Mouse (Mus musculus): ENCODE measurements around the gene Cox6b1. TPM values are rescaled to one million over a fixed set of nuclear protein-coding genes. Genes with fewer than 3 reads are reported as not detected.

Gene Cox6b1
- polyA plus RNA-seq (2012; ENCODE audit: low replicate concordance), result 31.5 and 104 TPM in 2 replicates

DNA sequence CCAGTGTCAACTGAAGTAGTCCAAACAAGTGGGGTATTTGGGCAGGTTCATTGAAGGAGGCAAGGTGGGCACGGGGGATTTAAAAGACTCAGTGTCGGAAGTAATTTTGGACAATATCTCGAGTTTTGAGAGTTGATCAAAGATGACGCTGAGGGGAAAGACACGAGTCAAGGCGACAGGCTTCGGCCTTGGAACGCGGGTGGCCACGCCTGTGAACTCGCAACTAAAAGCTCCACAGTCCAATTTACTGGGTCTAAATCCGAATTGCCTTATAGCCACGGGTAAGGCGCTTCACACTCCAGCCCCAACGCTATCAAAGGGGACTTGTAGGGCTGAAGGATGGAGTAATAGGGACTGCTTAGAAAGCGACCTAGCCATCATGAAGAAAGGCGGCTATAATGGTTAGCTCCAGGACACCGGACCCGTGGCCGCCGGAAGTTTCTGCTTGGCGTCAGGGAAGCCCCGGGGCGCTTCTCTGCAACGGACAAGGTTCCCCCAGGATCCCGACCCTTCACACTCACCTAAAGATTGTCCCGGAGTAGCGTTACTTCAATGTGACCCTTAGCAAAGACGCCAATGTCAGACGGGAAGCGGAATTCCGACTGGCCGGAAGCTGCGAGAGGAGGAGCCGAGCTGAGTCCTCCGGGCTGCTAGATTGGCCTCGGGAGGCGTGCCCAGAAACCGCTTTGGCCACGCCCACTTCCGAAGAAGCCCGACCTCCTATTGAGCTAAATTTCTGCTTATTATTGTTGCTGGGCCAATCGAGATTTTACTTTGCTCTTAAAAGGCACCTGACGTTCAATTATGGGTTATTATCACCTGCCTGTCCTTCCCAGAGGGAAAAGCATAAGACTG is at the start of gene Cox6b1:
Cox6b1 (minus strand) TSS at position 622 of the 855 bp plus-strand sequence.

DNA sequence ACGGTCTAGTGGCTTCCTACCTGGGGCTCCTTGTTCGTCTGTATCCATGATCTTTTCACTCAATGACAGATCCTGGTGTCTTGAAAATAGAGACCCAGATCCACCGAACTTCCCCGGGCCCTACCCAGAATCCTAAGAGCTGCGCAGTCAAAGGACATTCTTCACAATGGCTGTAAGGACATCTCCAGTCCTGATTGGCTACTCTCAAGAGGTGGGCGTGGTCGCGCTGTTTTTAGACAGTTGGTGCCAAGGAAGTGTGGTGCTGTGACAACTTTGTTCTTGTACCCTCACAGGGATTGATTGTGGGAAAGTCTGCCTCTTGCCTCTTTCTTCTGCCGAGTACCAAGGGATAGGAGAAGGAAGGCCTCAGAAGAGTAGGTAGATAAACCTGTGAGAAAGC is 45.5 kb upstream of the Cox6b1 start, which contains the start of gene Pmis2:
Pmis2 (minus strand) TSS at position 126 of the 400 bp plus-strand sequence.

DNA sequence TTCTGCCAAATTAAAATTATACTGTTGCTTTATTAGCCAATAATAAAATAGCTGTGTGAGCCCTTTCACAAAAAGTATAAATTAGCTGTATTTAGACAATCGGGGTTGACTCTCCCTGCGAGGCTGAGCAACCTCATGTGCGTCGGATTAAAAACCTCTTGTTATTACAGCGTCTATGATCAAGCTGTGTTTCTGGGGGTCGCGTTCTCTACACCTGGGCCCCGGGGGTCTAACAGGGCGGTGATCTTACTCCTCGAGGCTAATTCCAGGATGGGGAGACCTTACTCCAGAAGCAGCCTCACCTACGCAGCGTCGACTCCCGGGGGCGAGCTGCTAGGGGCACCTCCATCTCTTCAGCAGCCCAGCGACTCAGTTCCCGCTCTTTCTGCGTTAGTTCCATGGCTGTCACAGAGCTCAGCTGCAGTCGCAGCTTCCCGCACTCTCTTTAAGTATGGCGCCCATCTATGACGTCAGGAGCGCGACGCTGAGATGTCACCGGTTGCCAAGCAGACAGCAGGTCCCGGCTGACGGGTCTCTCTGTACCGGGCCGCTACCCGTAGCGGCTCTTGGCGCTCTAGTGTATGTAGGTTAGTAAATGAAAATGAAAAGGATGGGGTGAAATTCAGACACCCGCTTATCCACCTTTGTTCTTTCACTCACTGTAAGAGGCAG is 38.7 kb upstream of the Cox6b1 start, which contains the start of gene Haus5:
Haus5 (minus strand) TSS at position 466 of the 672 bp plus-strand sequence.

DNA sequence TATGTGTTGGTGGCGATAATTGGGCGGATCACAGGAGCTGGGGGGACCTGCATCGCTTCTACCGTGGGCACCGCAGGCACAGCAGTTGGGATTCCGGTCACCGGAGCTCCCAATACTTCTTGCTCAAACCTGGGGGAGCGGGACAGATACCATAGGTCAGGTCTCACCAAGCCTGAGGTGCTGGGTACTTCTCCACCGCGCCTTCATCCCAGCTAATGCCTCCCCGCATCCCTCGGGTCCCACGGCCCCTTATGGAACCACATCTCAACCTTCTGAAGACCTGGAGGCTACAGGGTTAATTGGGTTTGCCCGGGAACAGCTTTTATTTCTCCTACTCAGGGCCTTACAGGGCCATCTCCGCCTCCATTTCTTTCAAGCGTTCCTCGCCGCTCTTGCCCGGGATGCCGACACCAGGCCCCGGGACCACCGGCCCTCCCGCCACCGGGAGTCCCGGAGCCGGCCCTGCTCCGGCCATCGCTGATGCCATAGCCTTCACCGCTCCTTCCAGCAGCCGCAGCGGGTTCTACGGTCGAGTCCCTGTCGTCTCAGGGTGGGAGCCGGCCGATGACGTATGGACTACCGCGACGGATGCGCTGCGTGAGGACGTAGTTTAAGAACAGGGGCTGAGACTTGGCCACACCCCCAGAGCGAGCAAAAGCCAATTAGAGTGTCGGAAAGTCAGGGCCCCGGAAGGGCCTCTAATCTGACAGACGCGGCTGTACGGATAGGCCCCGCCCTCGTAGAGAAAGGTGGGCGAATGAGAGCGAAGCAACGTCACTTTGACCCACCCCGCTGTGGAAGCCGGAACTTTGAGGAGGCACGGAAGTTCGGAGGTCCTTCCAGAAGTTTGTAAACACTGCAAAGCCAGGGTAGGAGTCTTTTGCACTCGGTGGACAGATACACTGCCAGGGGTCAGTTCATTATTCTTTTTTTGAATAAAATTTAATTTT is 23.9 kb upstream of the Cox6b1 start, which contains the start of gene Rbm42:
Rbm42 (minus strand) TSS at position 727 of the 950 bp plus-strand sequence.

DNA sequence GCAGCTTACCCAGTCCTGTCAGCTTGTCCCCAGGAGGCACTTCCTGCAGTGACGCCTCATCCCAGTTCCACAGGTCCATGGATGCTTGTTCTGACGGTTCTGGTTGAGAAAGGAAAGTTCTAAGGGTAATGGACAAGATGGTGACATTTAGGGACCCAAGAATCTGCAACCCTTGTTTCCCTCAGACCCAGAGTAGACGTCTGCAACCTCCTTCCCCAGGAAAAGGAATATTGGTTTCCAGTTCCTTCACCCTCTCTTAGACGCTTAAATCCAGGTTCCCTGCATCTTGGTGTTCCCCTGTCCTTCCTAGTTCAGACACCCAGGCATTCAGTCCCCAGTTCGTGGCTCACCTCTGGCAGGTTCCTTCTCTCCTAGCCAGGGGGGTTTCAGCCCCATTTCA is 9.8 kb upstream of the Cox6b1 start, which contains the start of gene Etv2:
Etv2 (minus strand) TSS at position 101 of the 400 bp plus-strand sequence.

DNA sequence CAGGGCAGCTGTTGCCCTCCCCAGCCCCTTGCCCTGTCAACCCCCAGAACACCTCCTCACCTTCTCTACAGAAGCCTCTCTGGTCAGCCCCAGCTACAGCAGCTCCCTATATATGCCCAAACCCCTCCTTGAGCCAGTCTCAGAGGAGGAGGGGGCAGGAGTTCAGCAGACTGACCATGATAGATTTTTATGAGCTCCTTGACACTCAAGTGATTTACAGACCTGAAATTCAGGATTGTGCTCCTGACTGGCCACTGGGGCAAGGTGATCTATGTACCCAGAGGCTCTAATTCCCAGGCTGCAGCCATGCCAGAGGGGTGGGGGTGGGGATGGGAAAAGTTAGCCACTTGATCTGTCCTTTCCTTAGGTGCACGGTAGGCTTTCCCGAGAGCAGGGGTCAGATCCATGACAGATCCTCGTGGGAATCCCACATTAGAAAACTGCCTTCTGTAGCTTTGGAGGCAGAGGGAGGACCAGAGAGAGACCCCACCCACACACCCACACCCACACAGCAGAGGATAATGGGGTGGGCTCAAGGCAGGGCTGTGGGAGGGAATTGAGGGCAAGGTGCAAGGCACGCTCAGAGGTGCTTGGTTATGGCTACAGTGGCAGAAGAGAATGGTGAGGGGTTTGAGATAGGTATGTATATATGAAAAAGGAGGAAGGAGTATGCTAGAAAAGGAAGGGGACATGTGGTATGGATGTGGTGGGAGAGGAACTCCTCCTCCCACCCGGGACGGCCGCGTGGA is 13.1 kb downstream of the Cox6b1 start, which contains the start of gene Upk1a:
Upk1a (minus strand) TSS at position 194 of the 749 bp plus-strand sequence.

DNA sequence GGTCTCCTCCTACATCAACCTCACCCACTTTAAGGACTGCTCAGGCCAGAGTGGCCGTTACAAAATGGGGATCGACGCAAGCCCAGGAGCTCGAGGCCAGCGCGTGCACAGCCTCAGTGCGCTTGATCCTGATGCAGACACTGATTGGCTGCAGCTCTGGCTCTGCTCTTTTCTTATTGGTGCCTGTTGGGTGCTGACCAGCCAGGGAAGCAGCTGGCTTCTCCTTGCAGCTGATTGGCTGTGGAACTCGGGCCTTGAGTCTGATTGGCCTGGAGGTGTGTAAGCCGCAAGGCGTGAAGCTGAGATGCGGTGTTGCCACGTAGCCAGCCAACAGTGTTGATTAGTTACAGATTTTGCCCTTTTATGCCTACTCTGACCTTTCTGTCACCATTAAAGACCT is 27.2 kb downstream of the Cox6b1 start, which contains the start of gene Zbtb32:
Zbtb32 (minus strand) TSS at position 124 of the 400 bp plus-strand sequence.

DNA sequence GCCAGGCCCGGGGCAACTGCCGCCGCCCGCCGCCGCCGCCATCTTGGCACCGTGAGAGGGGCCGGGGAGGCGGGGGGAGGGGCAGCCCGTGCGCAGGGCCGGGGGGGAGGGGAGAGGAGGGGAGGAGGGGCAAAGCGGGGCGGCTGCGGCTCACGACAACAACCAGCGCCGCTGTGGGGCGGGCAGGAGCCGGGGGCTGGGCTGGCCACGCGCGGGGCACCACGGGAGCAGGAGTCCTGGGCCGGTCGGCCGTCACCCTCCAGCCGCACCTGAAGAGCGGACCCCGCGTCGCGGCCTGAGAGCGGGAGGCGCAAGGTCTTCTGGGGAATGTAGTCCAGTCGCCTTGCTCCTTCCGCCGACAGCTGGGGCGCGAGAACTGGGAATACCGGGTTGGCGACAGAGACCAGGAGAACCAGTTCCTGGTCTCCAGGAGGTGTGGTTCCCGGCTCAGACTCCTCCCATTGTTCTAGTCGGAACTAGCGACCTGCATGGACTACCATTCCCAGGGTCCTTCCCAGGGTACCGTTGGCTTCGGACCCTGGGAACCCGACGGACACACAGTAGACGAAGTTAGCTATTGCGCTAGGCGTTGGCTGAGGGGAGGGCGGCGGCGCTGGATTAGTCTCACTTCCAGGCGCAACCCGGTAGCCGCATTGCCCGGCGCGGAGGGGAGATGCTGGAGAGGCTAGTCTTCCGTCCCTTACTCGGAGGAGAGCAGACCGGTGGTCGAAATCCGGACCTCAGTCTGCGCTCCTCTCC is 37.1 kb downstream of the Cox6b1 start, which contains the start of gene Kmt2b:
Kmt2b (minus strand) TSS at position 51 of the 759 bp plus-strand sequence.

Other genes starting within 250 kb of the Cox6b1 start
- 103 and 543 TPM in 2 replicates for gene Tyrobp, start 212.4 kb downstream of the Cox6b1 start, polyA plus RNA-seq (2012; ENCODE audit: low replicate concordance)
- gene Hcst, start 206.3 kb downstream of the Cox6b1 start, polyA plus RNA-seq (2012; ENCODE audit: low replicate concordance), result 15.4 and 73.3 TPM in 2 replicates
- 57.5 and 91.8 TPM in 2 replicates for gene Nfkbid, start 204.4 kb downstream of the Cox6b1 start, polyA plus RNA-seq (2012; ENCODE audit: low replicate concordance)
- 2.4 and 4.5 TPM in 2 replicates for gene Aplp1, start 180.6 kb downstream of the Cox6b1 start, polyA plus RNA-seq (2012; ENCODE audit: low replicate concordance)
- gene Kirrel2, start 168.5 kb downstream of the Cox6b1 start, polyA plus RNA-seq (2012; ENCODE audit: low replicate concordance), result 0.18 TPM in 1 of 2 replicates, not detected in the other
- gene Nphs1, start 167.8 kb downstream of the Cox6b1 start, polyA plus RNA-seq (2012; ENCODE audit: low replicate concordance), result not detected in 2 replicates
- gene Prodh2, start 132.5 kb downstream of the Cox6b1 start, polyA plus RNA-seq (2012; ENCODE audit: low replicate concordance), result not detected in 2 replicates
- 24.7 and 45.7 TPM in 2 replicates for gene Arhgap33, start 91.1 kb downstream of the Cox6b1 start, polyA plus RNA-seq (2012; ENCODE audit: low replicate concordance)
- 6.3 and 7.9 TPM in 2 replicates for gene Hspb6, start 74.0 kb downstream of the Cox6b1 start, polyA plus RNA-seq (2012; ENCODE audit: low replicate concordance)
- 15.7 and 16.7 TPM in 2 replicates for gene Proser3, start 73.9 kb downstream of the Cox6b1 start, polyA plus RNA-seq (2012; ENCODE audit: low replicate concordance)
- gene Lin37, start 66.3 kb downstream of the Cox6b1 start, polyA plus RNA-seq (2012; ENCODE audit: low replicate concordance), result 80.4 and 94.2 TPM in 2 replicates
- gene U2af1l4, start 62.9 kb downstream of the Cox6b1 start, polyA plus RNA-seq (2012; ENCODE audit: low replicate concordance), result 29.9 and 73.5 TPM in 2 replicates
- gene Gm49396, start 62.8 kb downstream of the Cox6b1 start, polyA plus RNA-seq (2012; ENCODE audit: low replicate concordance), result 4.2 and 4.6 TPM in 2 replicates
- gene Psenen, start 62.5 kb downstream of the Cox6b1 start, polyA plus RNA-seq (2012; ENCODE audit: low replicate concordance), result 47.7 and 71.1 TPM in 2 replicates
- 14.3 and 26.5 TPM in 2 replicates for gene Igflr1, start 60.7 kb downstream of the Cox6b1 start, polyA plus RNA-seq (2012; ENCODE audit: low replicate concordance)
- gene Kmt2b, start 37.4 kb downstream of the Cox6b1 start, polyA plus RNA-seq (2012; ENCODE audit: low replicate concordance), result 105 and 177 TPM in 2 replicates
- 30.3 and 64.8 TPM in 2 replicates for gene Zbtb32, start 27.2 kb downstream of the Cox6b1 start, polyA plus RNA-seq (2012; ENCODE audit: low replicate concordance)
- gene Upk1a, start 13.3 kb downstream of the Cox6b1 start, polyA plus RNA-seq (2012; ENCODE audit: low replicate concordance), result 0.25 and 0.83 TPM in 2 replicates
- gene Etv2, start 9.7 kb upstream of the Cox6b1 start, polyA plus RNA-seq (2012; ENCODE audit: low replicate concordance), result not detected in 2 replicates
- gene Rbm42, start 24.2 kb upstream of the Cox6b1 start, polyA plus RNA-seq (2012; ENCODE audit: low replicate concordance), result 174 and 373 TPM in 2 replicates
- 4.2 and 16.9 TPM in 2 replicates for gene Haus5, start 38.8 kb upstream of the Cox6b1 start, polyA plus RNA-seq (2012; ENCODE audit: low replicate concordance)
- not detected in 2 replicates for gene Pmis2, start 45.5 kb upstream of the Cox6b1 start, polyA plus RNA-seq (2012; ENCODE audit: low replicate concordance)
- gene 2200002J24Rik, start 72.8 kb upstream of the Cox6b1 start, polyA plus RNA-seq (2012; ENCODE audit: low replicate concordance), result not detected in 2 replicates
- 0.21 and 0.42 TPM in 2 replicates for gene Atp4a, start 86.1 kb upstream of the Cox6b1 start, polyA plus RNA-seq (2012; ENCODE audit: low replicate concordance)
- 45.8 and 81.6 TPM in 2 replicates for gene Tmem147, start 103.4 kb upstream of the Cox6b1 start, polyA plus RNA-seq (2012; ENCODE audit: low replicate concordance)
- 0.08 TPM in 1 of 2 replicates, not detected in the other for gene Gapdhs, start 117.5 kb upstream of the Cox6b1 start, polyA plus RNA-seq (2012; ENCODE audit: low replicate concordance)
- gene Sbsn, start 125.3 kb upstream of the Cox6b1 start, polyA plus RNA-seq (2012; ENCODE audit: low replicate concordance), result 0.57 and 0.62 TPM in 2 replicates
- gene Dmkn, start 137.6 kb upstream of the Cox6b1 start, polyA plus RNA-seq (2012; ENCODE audit: low replicate concordance), result not detected in 2 replicates
- not detected in 2 replicates for gene Krtdap, start 161.7 kb upstream of the Cox6b1 start, polyA plus RNA-seq (2012; ENCODE audit: low replicate concordance)
- 14.6 and 29.3 TPM in 2 replicates for gene Ffar2, start 197.6 kb upstream of the Cox6b1 start, polyA plus RNA-seq (2012; ENCODE audit: low replicate concordance)
- 0.22 and 0.35 TPM in 2 replicates for gene Ffar3, start 230.0 kb upstream of the Cox6b1 start, polyA plus RNA-seq (2012; ENCODE audit: low replicate concordance)
- gene Ffar1, start 235.4 kb upstream of the Cox6b1 start, polyA plus RNA-seq (2012; ENCODE audit: low replicate concordance), result 15.4 and 23.8 TPM in 2 replicates

All from hematopoietic multipotent progenitor cell, adult 10-12 weeks (in vitro differentiated cells).